Comparison of ENCODE assay signal across 10 mouse cellular contexts in genomic region chr7:144208628-144209027, GRCm38 (mm10).
"Had no signal": no experiment of that assay in that cellular context is flagged by ENCODE, and none has a peak within 500 bp of the region (broad histone marks: within the 10 kb centered on the region; RNA-seq: fewer than 3 reads in every experiment).

No protein-coding gene starts in this region.

- H3K27me3 ChIP-seq: neural tube, embryonic 15.5 days had no signal

- DNase-seq: spleen, adult 18-20 months; thymus, adult 18-20 months; thymus, postnatal 14 days; thymus, postnatal 36 days had no signal

- H3K4me2 ChIP-seq: lung, embryonic 14.5 days; midbrain, embryonic 12.5 days; neural tube, embryonic 13.5 days; neural tube, embryonic 15.5 days had no signal

- H3K27ac ChIP-seq: midbrain, embryonic 10.5 days; midbrain, embryonic 12.5 days; neural tube, embryonic 13.5 days; neural tube, embryonic 15.5 days had no signal

- H3K4me3 ChIP-seq: midbrain, embryonic 10.5 days; midbrain, embryonic 12.5 days; myocyte; neural tube, embryonic 13.5 days; neural tube, embryonic 15.5 days had no signal

- H3K36me3 ChIP-seq: midbrain, embryonic 10.5 days; midbrain, embryonic 12.5 days; neural tube, embryonic 13.5 days; neural tube, embryonic 15.5 days had no signal

- H3K4me1 ChIP-seq: midbrain, embryonic 12.5 days had no signal

- H3K9me3 ChIP-seq: midbrain, embryonic 10.5 days; midbrain, embryonic 12.5 days; neural tube, embryonic 13.5 days; neural tube, embryonic 15.5 days had no signal

- H3K9ac ChIP-seq: lung, embryonic 14.5 days; midbrain, embryonic 12.5 days; neural tube, embryonic 13.5 days; neural tube, embryonic 15.5 days had no signal
